Mouse (Mus musculus) MEL (cell line): ENCODE data around the gene Krtap4-8.
"Not testable (repeated sequence)": the region's sequence is repeated elsewhere in the genome, so short reads cannot be mapped to it uniquely, and the experiment has no call there.

Experiments used
- CTCF ChIP-seq, 3 experiments: IDR thresholded peaks in 2 of 3; conservative IDR thresholded peaks in 1 of 3; 2 replicates each; pipeline ENCODE4 v1.5.1; 2011 to 2012; ENCODE audit warnings: low read length in 3 of 3, low read depth in 2 of 3, mild to moderate bottlenecking in 2 of 3, improper control_type of control experiment in 1 of 3, inconsistent platforms in 1 of 3, mixed read lengths in 1 of 3, moderate library complexity in 1 of 3; ENCODE audit not compliant: control insufficient read depth in 1 of 3, insufficient read depth in 1 of 3, poor library complexity in 1 of 3, severe bottlenecking in 1 of 3
- MYB ChIP-seq: IDR thresholded peaks from 2 replicates; pipeline ENCODE4 v1.6.1; 2011; ENCODE audit warnings: mild to moderate bottlenecking, low read depth, low read length, improper control_type of control experiment
- RAD21 ChIP-seq: IDR thresholded peaks from 2 replicates; pipeline ENCODE4 v1.6.1; 2011; ENCODE audit warnings: mild to moderate bottlenecking, low read depth, low read length, improper control_type of control experiment

DNA sequence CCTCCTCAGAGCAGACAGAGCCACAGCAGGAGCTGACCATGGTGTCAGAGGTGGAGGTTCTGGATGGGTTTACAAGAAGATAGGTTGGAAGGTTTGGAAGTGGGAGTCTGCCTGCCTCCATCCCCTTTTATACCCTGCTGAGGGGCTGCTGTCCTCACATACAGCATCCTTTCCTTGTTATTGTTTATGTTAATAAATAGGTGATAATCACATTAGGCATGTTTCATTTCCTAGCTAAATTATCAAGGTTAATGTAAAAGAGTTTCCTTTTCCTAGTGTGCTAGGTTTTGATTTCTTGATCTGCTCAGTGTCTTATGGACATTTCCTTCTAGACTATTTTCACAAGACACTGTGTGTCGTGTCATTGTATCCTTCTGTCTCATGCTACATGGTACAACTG is 18.3 kb upstream of the Krtap4-8 start, which contains the start of gene Gm11569:
- not testable (repeated sequence) for TF ChIP-seq CTCF (IDR thresholded peaks at IDR 0.05 in 2 of 3, conservative IDR thresholded peaks at IDR 0.05 in 1 of 3; ENCODE audit: control insufficient read depth in 1 of 3, insufficient read depth in 1 of 3, low read depth in 2 of 3, low read length in 3 of 3, poor library complexity in 1 of 3, severe bottlenecking in 1 of 3); RAD21; MYB
